Mouse (Mus musculus): ENCODE results near the gene Nat14. TPM values are rescaled to one million over a fixed set of nuclear protein-coding genes. Genes with fewer than 3 reads are reported as not detected.

The Nat14 gene
- polyA plus RNA-seq, 1 experiment: 0.78 TPM

DNA sequence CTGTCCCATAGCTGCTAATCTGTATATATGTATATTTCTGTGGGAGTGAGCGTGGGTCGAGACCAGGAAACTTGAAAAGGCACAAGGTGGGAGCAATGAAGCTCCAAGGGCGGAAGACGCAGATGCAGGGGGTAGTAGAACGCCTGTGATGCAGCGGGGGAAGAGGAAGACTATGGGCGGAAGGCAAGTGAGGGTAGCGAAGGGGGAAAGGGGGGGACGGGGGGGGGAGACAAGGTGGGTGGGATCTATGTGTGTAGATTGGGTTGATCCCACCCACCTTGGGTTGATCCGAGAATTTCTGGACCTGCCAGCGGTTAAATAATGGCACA lies 21.3 kb upstream of the Nat14 start:
- Histone ChIP-seq H3K4me1 (ENCODE audit: control insufficient read depth, insufficient read depth, low read length) (no peaks in the 10 kb centered on the region), H3K27ac (ENCODE audit: insufficient read depth, low read depth, low read length) (no peak overlapping the region), H3K4me3 (ENCODE audit: insufficient read depth, low read length) (no peak overlapping the region)
- TF ChIP-seq POLR2A (IDR thresholded peaks at IDR 0.05; ENCODE audit: borderline replicate concordance, low read depth, low read length) (no peak), CTCF (IDR thresholded peaks at IDR 0.05; ENCODE audit: low read depth, low read length) (no peak)

DNA sequence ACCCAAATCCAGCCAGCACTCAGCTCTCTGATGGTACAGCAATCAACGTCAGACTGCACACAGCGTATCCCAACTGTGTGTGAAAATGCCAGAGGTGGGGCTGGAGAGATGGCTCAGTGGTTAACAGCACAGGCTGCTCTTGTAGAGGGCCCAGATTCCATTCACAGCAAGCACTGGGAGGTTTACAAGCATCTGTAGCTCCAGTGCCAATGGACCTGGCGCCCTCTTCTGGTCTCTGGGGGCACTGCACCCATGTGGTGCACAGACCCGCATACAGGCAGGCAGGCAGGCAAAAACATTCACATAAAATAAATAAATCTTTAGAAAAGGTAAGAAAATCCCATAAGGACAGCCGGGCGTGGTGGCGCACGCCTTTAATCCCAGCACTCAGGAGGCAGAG lies 20.7 kb upstream of the Nat14 start:
- no peaks in the 10 kb centered on the region for H3K4me1 ChIP-seq (ENCODE audit: control insufficient read depth, insufficient read depth, low read length)
- peak; percentile 43; the same call in 1 of the 2 replicates for TF ChIP-seq CTCF (IDR thresholded peaks at IDR 0.05; ENCODE audit: low read depth, low read length)
- TF ChIP-seq POLR2A (IDR thresholded peaks at IDR 0.05; ENCODE audit: borderline replicate concordance, low read depth, low read length): no peak
- no peak overlapping the region for H3K27ac ChIP-seq (ENCODE audit: insufficient read depth, low read depth, low read length)
- H3K4me3 ChIP-seq (ENCODE audit: insufficient read depth, low read length): no peak overlapping the region

- no peak overlapping the region for H3K27ac ChIP-seq (ENCODE audit: insufficient read depth, low read depth, low read length)
- no peak for TF ChIP-seq CTCF (IDR thresholded peaks at IDR 0.05; ENCODE audit: low read depth, low read length)
- TF ChIP-seq POLR2A (IDR thresholded peaks at IDR 0.05; ENCODE audit: borderline replicate concordance, low read depth, low read length): no peak
- no peaks in the 10 kb centered on the region for H3K4me1 ChIP-seq (ENCODE audit: control insufficient read depth, insufficient read depth, low read length)
- H3K4me3 ChIP-seq (ENCODE audit: insufficient read depth, low read length): no peak overlapping the region
Measured at GRCm38 (mm10) chr7:4902404-4902803, 19.4 kb upstream of the Nat14 start.

DNA sequence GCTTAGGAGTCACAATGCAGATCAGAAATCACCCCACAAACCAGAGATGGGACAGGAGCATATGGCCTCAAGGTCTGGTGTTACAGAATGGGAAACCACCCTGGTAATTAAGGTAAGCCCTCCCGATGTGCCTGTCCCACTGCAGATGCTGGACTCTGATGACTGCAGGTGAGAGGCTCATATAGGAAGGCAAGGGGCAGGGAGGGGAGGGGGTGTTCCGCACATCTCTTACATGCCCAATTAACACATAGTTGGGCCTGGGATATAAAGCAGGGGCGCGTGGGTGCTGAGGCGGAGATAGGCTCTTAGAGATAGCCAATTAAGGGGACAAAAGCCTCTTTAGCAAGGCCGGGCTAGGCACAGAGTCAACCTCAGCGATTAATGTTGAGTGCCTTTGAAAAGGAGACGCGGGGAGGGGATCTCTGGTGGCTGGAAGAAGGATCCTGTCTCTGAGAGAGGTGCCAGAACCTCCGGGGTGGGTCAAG lies 15.3 kb upstream of the Nat14 start, which contains the start of gene Gm36210:
Gene Gm36210, minus strand, starts transcription at position 51 of the 485 bp plus-strand sequence.
- Histone ChIP-seq H3K4me1 (ENCODE audit: control insufficient read depth, insufficient read depth, low read length) (no peaks in the 10 kb centered on the region), H3K4me3 (ENCODE audit: insufficient read depth, low read length) (no peak within 1 kb of the TSS), H3K27ac (ENCODE audit: insufficient read depth, low read depth, low read length) (no peak within 1 kb of the TSS)
- TF ChIP-seq POLR2A (IDR thresholded peaks at IDR 0.05; ENCODE audit: borderline replicate concordance, low read depth, low read length) (no peak), CTCF (IDR thresholded peaks at IDR 0.05; ENCODE audit: low read depth, low read length) (no peak)

DNA sequence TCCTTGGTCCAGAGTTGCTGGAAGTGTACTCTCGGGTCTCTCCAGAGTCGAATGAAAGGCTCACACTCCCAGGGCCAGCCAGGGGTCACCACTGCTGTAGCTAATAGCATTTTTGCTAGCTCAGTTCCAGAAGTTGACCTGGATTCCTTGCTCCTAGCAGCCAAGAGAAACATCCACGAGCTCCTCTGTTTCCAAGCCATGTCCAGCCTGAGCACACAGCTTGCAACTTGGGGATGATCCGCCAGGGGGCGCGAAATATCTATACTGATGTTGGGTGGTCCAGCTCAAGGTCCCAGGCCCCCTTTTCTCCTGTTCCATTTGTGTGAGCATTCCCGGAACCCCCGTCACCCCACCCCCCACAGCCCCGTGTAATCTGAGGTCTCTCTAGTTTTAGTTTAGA lies 10.3 kb upstream of the Nat14 start:
- peaks cover 8% of the 10 kb centered on the region for H3K4me1 ChIP-seq (ENCODE audit: control insufficient read depth, insufficient read depth, low read length)
- no peak overlapping the region for H3K4me3 ChIP-seq (ENCODE audit: insufficient read depth, low read length)
- no peak overlapping the region for H3K27ac ChIP-seq (ENCODE audit: insufficient read depth, low read depth, low read length)
- TF ChIP-seq CTCF (IDR thresholded peaks at IDR 0.05; ENCODE audit: low read depth, low read length): peak; percentile 64
- no peak for TF ChIP-seq POLR2A (IDR thresholded peaks at IDR 0.05; ENCODE audit: borderline replicate concordance, low read depth, low read length)

- peaks cover 10% of the 10 kb centered on the region for H3K4me1 ChIP-seq (ENCODE audit: control insufficient read depth, insufficient read depth, low read length)
- no peak for TF ChIP-seq POLR2A (IDR thresholded peaks at IDR 0.05; ENCODE audit: borderline replicate concordance, low read depth, low read length)
- TF ChIP-seq CTCF (IDR thresholded peaks at IDR 0.05; ENCODE audit: low read depth, low read length): no peak
- no peak overlapping the region for H3K4me3 ChIP-seq (ENCODE audit: insufficient read depth, low read length)
- H3K27ac ChIP-seq (ENCODE audit: insufficient read depth, low read depth, low read length): no peak overlapping the region
Measured at GRCm38 (mm10) chr7:4912248-4912647, 9.6 kb upstream of the Nat14 start.

DNA sequence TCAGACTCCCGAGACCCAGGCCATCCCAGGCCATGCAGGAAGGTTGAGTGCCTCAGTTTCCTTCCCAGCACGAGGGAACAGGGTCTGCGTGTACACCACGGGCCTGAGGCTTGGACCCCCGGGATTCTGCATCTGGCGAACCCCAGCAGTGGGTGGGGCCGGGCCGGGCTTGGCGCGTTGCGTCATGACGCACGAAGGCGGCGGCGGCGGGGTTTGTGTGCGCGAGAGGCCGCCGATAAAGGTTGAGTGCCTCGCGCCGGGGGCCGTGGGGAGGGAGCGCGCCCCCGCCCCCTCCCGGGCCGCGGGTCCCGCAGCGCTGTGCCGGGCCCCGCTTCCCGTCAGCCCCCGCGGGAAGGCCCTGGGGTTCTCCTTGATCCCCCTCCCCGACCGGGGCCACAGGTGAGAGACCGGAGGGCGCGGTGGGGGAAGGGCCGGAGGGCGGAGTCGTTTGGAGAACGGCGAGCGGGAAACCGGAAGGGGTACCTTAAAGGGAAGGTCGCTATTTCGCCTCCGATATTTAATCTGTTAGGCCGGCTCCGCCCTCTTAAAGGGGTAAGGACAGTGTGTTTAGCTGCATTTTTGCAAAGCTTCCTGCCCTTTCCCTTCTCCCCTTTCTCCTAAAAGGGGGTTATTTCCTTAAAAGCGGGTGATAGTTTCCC lies 6.7 kb upstream of the Nat14 start, which contains the start of gene Zfp628:
Gene Zfp628, plus strand, starts transcription at position 211 of the 659 bp plus-strand sequence.
- TF ChIP-seq CTCF (IDR thresholded peaks at IDR 0.05; ENCODE audit: low read depth, low read length) (no peak), POLR2A (IDR thresholded peaks at IDR 0.05; ENCODE audit: borderline replicate concordance, low read depth, low read length) (peak; percentile 61; the same call in 1 of the 2 replicates)
- H3K4me1 ChIP-seq (ENCODE audit: control insufficient read depth, insufficient read depth, low read length): peaks cover 10% of the 10 kb centered on the region
- H3K4me3 ChIP-seq (ENCODE audit: insufficient read depth, low read length): peak within 1 kb of the TSS; percentile 98
- H3K27ac ChIP-seq (ENCODE audit: insufficient read depth, low read depth, low read length): peak within 1 kb of the TSS; percentile 75

- peak overlapping the region; percentile 98 for H3K4me3 ChIP-seq (ENCODE audit: insufficient read depth, low read length)
- H3K4me1 ChIP-seq (ENCODE audit: control insufficient read depth, insufficient read depth, low read length): peaks cover 10% of the 10 kb centered on the region
- TF ChIP-seq POLR2A (IDR thresholded peaks at IDR 0.05; ENCODE audit: borderline replicate concordance, low read depth, low read length): no peak
- no peak for TF ChIP-seq CTCF (IDR thresholded peaks at IDR 0.05; ENCODE audit: low read depth, low read length)
- peak overlapping the region; percentile 75 for H3K27ac ChIP-seq (ENCODE audit: insufficient read depth, low read depth, low read length)
Measured at GRCm38 (mm10) chr7:4915669-4916416, 6.0 kb upstream of the Nat14 start.

- peaks cover 18% of the 10 kb centered on the region for H3K4me1 ChIP-seq (ENCODE audit: control insufficient read depth, insufficient read depth, low read length)
- no peak overlapping the region for H3K4me3 ChIP-seq (ENCODE audit: insufficient read depth, low read length)
- TF ChIP-seq CTCF (IDR thresholded peaks at IDR 0.05; ENCODE audit: low read depth, low read length): no peak
- TF ChIP-seq POLR2A (IDR thresholded peaks at IDR 0.05; ENCODE audit: borderline replicate concordance, low read depth, low read length): no peak
- no peak overlapping the region for H3K27ac ChIP-seq (ENCODE audit: insufficient read depth, low read depth, low read length)
Measured at GRCm38 (mm10) chr7:4917494-4917893, 4.3 kb upstream of the Nat14 start.

GRCm38 (mm10) chr7:4918681-4919080 lies 3.1 kb upstream of the Nat14 start:
- H3K27ac ChIP-seq (ENCODE audit: insufficient read depth, low read depth, low read length): no peak overlapping the region
- peaks cover 20% of the 10 kb centered on the region for H3K4me1 ChIP-seq (ENCODE audit: control insufficient read depth, insufficient read depth, low read length)
- TF ChIP-seq POLR2A (IDR thresholded peaks at IDR 0.05; ENCODE audit: borderline replicate concordance, low read depth, low read length) (no peak), CTCF (IDR thresholded peaks at IDR 0.05; ENCODE audit: low read depth, low read length) (no peak)
- H3K4me3 ChIP-seq (ENCODE audit: insufficient read depth, low read length): no peak overlapping the region
